Mouse (Mus musculus) layer of hippocampus, postnatal 10 days (tissue): Measurements from ENCODE around the gene Lmln. TPM values are rescaled to one million over a fixed set of nuclear protein-coding genes. Genes with fewer than 3 reads are reported as not detected.
"Not testable (repeated sequence)": the region's sequence is repeated elsewhere in the genome, so short reads cannot be mapped to it uniquely, and the experiment has no call there.

Experiments
- DNase-seq, 2 experiments: peaks; one replicate each; pipeline ENCODE4 v3.0.0; 2021; ENCODE audit warnings: low spot score in 2 of 2
- total RNA-seq, 2 experiments: library from RNA; stranded (reverse); gene quantifications; 2 replicates each; pipeline ENCODE4 v1.2.3; 2021

Gene Lmln
- total RNA-seq, 2 experiments from 2014 or later = 16.0 to 18.4 TPM

DNA sequence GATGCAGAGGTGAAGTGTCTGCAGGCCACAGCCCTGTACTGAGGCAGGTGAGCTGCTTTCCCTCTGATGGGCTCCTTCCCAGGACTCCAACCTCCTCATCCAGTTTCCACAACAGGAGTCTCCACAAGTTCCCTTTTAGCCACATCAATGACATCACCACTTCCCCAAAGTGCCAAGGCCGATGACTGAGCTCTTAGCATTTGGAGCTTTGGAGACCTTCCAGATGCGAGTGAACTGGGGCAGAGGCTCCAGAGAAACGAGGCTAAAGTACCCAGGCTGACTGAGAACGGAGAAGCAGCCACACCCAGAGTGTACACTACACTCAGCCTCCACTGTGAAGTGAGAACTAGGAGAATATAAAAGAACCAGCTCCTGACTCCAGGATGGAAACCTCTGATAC, 68.4 kb downstream of the Lmln start:
- no peak for DNase-seq

DNA sequence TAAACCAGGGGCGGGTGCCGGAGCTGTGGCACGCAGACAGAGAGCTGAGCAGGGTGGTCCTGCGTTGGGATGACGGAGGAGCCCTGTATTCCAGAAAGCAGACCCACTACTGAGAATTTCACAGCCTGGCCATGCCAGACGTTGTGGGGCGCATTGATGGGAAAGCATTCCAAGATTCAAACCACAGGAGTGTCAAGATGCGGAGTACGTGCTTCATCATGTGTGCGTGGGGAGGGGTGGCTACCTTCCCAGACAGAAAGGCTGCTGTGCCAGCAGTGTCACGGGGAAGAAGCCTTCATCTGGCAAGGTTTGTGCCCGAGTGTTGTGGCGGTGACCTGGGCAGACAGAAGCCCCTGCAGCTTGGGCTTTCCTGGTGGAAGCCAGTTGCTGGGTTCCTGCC, 70.9 kb downstream of the Lmln start:
- no peak for DNase-seq

DNA sequence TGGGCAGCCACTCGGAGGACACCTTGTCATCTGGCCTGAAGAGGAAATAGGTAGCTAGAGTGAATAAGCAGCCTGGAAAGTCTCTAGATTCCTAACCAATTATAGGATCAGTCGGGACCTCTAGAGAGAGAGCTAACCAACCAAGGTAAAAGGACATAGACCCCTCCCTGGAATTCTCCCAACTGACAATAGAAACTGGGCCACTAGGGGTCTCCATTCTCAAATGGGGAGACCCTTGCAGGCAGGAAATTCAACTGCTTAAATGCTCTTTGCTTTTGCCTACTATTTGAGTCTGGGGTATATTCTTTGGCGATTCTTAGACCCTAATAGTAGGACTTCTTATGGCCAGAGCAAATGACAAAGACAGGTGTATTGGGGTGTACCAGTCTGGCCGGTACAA, 72.8 kb downstream of the Lmln start:
- no peak for DNase-seq

DNA sequence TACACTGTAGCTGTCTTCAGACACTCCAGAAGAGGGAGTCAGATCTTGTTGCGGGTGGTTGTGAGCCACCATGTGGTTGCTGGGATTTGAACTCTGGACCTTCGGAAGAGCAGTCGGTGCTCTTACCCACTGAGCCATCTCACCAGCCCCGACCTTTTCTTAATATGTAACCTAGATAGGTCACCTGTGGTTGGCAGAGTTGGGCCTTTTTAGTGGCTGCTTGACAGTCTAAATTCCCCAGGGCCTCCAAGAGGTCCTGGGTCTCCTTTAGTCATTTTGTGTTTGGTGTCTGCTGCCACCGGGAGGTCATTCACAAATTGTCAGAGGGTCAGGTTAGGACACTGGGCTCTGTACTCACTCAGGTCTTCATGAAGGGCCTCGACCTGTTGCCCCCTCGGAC, 76.7 kb downstream of the Lmln start:
- not testable (repeated sequence) for DNase-seq

DNA sequence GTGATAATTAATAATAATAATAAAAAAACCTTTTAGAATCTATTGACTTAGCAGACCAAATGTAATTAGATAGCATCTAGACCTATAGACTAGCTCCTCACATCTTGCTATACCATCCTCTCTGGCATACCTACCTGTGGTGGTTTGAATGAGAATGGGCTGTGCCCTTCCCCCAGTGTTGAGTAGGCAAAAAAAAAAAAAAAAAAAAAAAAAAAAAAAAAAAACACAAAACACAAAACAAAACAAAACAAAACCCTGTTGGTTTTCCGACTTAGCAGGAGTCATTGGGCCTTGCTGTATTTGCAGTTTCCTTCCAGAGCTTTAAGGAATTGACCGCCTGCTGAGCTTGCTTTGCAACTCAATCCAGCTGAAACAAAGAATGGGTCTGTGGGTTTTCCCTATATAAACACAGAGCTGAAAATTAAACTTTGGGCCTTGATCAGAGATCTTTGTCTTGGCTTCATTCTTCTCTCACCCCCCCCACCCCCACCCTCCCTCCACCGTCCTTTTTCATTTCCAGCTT, 79.5 kb downstream of the Lmln start:
- DNase-seq = no peak

DNA sequence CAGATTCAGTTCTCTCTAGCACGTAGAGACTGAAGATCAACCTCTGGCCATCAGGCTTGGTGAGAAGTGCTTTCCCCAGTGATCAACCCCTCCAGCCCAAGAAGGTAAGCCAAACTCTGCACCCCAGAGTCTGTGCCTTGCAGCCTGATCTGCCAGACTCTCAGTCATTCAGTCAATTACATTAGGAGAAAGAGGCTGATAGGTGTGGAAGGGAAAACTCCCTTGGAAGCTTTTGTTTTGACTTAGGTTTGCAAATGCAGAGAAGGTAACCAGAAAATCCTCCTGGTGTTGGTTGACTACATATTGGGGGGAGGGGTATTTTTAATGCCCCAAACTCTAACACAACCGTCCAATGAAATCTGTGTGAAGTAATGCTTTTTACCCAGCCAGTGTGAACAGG, 81.1 kb downstream of the Lmln start:
- no peak for DNase-seq

DNA sequence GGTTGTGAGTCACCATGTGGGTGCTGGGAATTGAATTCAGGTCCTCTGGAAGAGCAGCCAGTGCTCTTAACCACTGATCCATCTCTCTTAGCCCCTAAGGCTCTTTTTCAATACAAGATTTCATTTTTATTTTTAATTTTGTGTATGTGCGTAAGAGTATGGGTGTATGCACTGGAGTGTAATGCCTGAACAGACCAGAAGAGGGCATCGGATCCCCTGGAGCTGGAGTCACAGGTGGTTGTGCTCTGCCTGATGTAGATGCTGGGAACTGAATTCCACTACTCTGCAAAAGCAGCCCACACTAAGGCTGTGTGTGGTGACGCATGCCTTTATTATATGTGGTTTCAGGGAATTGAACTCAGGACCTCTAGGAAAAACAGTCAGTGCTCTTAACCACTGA, 83.9 kb downstream of the Lmln start:
- DNase-seq = no peak

DNA sequence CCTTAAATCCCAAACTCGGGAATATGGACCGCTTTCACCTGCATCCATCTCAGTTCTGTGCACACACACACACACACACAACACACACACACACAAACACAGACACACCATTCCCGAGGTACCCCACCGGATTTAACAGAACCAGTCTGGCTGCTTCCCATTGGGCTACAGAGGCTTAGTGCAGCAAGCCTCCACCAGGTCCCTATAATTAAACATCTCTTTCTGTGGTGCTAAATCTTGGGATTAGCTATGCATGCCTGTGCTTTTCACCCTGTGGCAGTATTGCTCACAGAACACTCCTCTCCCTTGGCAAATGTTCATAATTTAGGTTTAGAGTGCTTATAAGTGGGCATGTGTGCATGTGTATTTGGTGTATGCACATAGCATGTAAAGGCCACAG, 85.8 kb downstream of the Lmln start:
- DNase-seq = no peak

DNA sequence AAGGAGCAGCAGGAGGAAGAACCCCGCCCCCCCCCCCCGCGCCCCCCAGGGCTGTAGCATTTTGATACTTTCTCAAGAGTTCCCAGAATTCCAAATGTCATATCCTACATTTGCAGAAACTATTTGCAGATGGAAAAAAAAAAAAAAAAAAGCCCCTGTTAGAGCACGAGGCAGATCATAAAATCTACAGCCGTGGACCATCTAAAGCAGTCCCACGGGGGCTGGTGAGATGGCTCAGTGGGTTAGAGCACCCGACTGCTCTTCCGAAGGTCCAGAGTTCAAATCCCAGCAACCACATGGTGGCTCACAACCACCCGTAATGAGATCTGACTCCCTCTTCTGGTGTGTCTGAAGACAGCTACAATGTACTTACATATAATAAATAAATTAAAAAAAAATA, 88.6 kb downstream of the Lmln start:
- not testable (repeated sequence) for DNase-seq

DNA sequence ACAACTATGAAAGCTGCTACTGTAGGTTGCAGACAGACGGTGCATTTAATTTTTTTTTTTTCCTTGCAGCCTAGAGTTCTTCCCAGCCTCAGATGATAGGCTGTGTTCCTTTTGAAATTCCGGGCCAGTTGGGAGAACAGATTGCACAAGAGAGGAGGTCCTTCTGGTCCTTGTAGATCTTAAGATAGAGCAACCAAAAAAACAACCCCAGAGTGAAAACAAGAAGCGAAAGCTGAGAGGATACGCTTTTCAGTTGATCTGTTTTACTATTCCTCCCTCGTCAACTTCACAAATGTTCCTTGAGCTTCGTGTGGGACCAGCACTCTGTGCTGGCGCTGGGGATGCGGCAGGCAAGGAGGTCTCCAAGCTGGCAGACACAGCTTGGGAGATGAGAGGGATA, 89.2 kb downstream of the Lmln start:
- peak; percentile 22 to 49 for DNase-seq

DNA sequence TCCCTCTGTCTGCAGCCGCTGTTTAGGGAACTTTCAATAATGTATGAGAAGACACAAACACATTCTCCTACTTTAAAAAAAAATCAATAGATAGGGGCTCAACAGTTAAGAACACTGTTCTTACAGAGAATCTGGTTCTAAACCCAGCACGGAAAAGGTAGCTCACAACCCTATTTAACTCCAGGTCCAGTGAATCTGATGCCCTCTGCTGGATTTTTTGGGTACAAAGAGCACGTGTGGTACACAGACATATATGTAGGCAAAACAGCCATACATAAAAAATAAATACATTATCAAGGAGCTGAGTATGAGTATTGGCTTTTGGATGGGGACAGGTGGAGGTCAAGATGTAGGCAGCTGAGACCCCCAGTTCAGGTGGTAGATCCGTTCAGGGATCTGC, 92.7 kb downstream of the Lmln start:
- peak in 1 of 2 experiments; percentile 18 for DNase-seq

DNA sequence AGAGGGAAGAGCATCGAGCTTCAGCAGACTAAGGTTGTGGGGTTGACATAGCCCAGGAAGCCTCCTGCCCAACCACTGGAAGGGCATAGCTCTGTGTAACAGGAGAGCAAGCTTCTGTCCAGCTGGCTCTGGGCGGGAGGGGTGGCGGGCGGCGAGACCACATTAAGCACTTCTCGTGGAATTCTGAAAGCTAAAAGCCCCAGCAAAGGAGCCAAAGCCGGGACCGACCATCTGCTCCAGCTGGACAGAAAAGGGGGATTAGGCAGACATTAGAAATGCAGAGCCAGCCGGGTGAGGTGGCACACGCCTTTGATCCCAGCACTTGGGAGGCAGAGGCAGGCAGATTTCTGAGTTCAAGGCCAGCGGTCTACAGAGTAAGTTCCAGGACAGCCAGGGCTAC, 95.7 kb downstream of the Lmln start:
- DNase-seq = no peak

DNA sequence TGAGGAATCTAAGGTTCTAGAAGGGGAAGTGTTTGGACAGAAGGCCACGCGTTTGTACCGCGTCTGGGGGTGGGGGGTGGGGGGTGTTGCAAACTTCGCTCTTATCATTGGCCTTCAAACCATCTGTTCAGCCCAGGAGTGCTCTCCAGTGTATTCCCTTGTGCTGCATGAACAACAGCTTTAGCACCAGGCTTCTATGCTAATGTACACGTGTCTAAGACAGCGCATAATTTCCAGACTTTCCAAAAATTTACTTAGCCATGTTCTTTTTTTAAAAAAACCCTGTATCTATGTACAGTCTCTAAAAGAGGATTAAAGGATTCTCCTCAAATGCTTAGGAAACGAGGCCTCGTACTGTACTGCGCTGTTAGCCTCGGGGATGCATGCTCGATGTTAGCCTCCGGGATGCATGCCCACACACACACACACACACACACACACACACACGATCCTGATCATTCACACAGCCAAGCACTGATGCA, 96.3 kb downstream of the Lmln start:
- DNase-seq = no peak

DNA sequence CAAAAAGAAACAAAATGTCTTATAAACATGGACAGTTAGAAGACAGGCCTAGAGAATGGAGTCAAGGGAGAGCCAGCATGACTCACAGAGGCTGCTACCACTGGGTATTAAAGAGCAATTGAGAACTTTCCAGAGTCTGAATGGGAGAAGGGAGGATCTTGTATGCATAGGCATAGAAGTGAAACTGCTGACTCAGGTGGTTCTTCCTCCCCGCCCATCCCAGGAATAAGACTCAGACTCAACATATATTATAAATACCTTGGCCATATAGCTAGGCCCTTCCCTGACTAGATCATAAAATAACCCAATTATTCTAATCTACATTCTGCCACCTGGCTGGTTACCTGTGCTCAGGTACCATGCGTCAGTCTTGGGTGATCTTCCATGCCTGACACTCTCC, 97.0 kb downstream of the Lmln start:
- no peak for DNase-seq

DNA sequence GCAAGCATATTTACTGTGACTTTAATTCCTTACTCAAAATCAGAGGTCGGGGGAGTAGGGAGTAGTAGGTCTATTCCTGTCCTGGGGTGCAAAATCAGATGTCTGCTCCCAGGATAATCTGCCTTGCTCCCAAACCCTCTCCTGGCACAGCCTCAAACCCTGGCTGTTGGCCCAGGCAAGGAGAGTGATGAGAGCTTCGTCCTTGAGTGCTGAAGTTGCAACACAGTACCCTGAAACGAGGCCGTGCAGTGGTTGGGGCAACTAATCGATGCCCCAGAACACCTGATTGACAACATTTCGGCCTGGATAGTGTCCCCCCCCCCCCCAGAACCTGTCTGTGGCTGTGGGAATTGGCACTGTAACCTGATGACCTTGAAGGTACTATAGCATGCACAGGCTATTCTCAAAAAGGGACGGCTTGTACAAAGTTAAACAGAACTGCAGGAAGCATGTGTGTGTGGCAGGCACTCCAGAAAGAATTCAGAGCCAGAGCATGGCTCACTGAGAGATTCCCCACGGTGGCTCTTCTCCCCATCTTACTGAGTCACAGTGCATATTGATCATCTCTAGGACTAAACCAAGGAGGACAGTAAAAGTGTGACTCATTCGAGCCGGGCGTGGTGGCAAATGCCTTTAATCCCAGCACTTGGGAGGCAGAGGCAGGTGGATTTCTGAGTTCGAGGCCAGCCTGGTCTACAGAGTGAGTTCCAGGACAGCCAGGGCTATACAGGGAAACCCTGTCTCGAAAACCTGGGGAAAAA, 101.2 kb downstream of the Lmln start:
- no peak for DNase-seq

DNA sequence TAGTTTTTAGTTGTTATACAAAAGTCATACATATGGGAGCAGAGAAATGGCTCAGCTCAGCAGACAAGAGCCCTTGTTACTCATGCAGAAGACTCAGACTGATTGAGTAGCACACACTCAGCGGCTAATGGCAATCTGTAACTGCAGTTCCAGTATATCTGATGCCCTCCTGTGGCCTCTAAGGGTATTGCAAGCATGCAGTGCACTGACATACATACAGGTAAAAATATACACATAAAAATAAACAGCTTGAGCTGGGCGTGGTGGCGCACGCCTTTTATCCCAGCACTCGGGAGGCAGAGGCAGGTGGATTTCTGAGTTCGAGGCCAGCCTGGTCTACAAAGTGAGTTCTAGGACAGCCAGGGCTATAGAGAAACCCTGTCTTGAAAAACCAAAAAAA, 104.0 kb downstream of the Lmln start:
- peak in 1 of 2 experiments; percentile 29 for DNase-seq

DNA sequence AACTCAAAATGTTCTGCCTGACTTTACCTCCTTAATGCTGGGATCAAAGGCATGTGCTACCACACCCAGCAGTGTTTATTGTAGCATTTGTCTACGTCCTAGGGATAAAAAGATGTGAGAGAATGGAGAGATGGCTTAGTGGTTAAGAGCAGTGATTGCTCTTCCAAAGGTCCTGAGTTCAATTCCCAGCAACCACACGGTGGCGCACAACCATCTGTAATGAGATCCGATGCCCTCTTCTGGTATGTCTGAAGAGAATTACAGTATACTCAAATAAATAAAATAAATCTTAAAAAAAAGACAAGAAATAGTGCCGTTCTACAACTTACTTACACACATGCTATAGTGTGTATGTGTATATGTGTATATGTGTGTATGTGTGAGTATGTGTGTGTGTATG, 105.2 kb downstream of the Lmln start:
- no peak for DNase-seq

DNA sequence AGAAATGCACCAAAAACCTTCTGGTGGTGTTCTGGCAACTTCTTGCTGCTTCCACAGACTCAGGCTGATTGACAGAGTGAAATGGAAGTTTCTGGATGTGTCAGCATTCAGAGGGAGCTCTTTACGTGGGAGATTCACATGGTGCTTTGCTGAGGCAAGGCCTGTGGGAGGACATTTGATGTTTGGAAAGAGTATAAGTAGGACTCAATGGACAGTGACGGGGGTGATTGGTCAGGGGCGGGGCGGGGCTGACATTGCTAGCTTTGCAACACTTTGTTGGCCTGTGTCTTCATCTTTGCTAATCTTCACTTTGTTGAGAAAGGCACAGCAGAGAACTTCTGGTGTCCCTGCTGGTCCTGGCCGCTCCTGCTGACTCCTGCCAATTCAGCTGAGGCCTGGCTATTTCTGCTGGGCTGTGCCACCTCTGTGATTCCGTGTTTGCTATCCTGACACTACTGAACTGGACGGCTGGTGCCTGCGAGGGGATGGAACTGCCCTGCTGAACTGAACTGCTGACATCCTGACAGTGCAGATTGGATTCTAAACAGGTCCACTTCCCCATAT, 107.2 kb downstream of the Lmln start:
- no peak for DNase-seq

DNA sequence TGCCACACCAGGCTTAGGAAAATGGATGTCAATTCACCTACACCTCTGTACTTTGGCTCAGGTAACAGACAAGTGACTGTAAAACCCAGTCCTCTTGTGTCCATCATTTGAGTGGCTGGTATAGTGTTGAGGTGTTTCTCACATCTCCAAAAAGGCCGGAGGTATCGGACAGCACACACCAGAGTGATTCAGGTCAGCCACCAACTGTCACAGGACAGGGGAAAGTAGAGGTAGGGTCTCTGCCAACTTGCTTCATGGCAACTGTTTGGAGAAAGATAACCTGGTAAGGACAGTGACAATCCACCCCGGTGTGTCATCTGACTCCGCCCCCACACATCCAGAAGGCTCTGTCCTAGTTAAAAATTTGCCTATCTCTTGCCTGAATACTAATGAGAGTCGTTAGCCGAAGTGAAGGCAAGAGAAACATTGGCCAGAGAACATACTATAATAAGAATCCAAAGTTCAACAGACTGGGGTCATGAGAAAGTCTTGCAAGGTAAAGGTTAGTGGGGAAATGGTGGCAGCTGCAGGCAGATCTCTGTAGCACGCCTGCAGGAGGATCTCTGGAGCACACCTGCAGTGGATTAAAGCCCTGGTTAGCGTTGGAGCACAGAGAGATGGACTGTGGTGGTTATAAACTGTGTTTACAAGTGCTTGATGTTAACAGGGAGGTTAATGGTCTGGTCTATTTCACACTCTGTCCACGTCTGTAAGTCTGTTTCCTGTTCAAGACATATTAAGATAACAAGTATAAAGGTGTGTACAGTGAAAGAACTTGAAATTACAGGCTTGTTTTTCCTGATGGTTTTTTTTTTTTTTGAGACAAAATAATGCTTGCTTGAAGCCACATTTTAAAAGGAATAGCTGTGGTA, 108.6 kb downstream of the Lmln start:
- DNase-seq = no peak

DNA sequence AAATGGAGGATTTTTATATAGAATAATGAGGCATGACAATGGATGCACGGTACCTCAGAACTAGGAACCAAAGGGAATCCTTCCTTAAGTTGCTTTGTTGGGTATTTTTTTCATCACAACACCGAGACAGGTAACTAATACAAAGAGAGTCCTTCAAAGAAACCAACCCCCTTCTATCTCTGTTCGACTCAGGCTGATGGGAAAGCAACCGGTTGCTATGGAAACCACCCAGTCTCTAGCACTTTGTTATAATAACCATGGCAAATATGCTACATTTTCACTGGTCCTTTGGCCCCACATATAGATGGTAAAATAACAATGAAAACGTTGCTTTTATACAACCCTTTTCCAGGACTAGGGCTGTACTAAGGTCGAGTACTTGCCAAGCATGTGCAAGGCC, 109.5 kb downstream of the Lmln start:
- no peak for DNase-seq

DNA sequence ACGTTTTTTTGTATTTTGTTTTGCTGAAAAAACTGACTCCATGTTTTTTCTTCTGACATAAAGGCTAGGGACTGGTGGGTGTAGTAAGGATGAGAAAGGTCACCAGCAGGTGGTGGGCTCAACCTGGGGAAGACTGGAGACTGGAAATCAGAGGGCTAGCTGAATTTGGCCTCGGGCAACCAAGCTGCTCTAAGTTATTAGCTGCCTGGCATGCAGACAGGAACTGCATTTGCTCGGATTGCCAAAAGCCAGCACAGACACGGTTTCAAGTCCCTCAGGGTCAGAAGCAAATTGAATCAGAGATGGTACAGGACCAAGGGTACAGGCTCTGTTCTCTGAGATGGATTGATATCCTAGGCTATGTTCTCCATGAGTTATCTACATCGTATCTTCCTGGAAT, 110.8 kb downstream of the Lmln start:
- DNase-seq = no peak

DNA sequence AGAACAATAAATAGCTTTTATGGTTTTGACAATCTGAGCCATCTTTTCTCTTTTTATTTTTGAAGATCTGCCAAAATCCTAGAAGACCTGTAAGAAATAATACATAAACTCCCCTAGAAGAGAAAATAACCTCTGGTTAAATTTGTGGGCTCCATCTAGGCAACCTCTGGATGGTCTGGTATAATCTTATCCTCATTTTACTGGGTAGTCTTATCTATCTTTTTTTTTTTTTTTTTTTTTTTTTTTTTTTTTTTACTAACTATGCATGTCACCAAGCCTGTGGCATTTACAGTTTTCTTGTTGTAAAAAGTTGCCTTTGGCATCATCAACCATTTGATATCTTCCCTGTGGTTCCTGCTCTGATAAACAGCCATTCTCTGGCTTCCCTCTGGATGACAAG, 112.4 kb downstream of the Lmln start:
- no peak for DNase-seq
